Mouse (Mus musculus) spleen, adult 2 months (tissue): ENCODE results near the gene Eef2. TPM values are rescaled to one million over a fixed set of nuclear protein-coding genes. Genes with fewer than 3 reads are reported as not detected.

Source experiments
- DNase-seq, 2 experiments: peaks; one replicate each; pipeline versions ENCODE4 v3.0.0 to v3.0.0-alpha.2; 2012 to 2021; ENCODE audit warnings: low spot score in 2 of 2, low read depth in 1 of 2
- H3K27ac ChIP-seq: fragments of 200-500 bp; 2 replicates; pipeline ENCODE4 v1.5.1; 2012; ENCODE audit warnings: low read length, inconsistent platforms; ENCODE audit not compliant: insufficient read depth
- H3K27me3 ChIP-seq: fragments of 200-500 bp; 2 replicates; pipeline ENCODE4 v1.6.1; 2012; ENCODE audit warnings: mild to moderate bottlenecking, moderate library complexity, low read length, inconsistent platforms; ENCODE audit not compliant: control insufficient read depth, insufficient read depth
- H3K36me3 ChIP-seq: fragments of 200-500 bp; 2 replicates; pipeline ENCODE4 v1.6.1; 2012; ENCODE audit warnings: mild to moderate bottlenecking, low read length, inconsistent platforms; ENCODE audit not compliant: control insufficient read depth, insufficient read depth
- H3K4me1 ChIP-seq: fragments of 200-500 bp; 2 replicates; pipeline ENCODE4 v1.6.1; 2011; ENCODE audit warnings: inconsistent platforms; ENCODE audit not compliant: control insufficient read depth, insufficient read depth, insufficient read length
- H3K4me3 ChIP-seq: fragments of 200-500 bp; 2 replicates; pipeline ENCODE4 v1.5.1; 2011; ENCODE audit warnings: mild to moderate bottlenecking, inconsistent platforms; ENCODE audit not compliant: insufficient read depth, insufficient read length; ENCODE audit errors: extremely low read depth
- CTCF ChIP-seq: fragments of 200-500 bp; IDR thresholded peaks from 2 replicates; pipeline ENCODE4 v1.5.1; 2011; ENCODE audit warnings: mild to moderate bottlenecking, inconsistent platforms; ENCODE audit not compliant: insufficient read depth, insufficient read length, insufficient replicate concordance; ENCODE audit errors: extremely low read depth
- POLR2A ChIP-seq: fragments of 200-500 bp; IDR thresholded peaks from 2 replicates; pipeline ENCODE4 v1.6.1; 2011; ENCODE audit warnings: low read depth, low read length, inconsistent platforms
- WGBS: fragments of 180-500 bp; shearing (Covaris S2); methylation state at CpG from one replicate; pipeline ENCODE4 v1.1.7; 2018; 5-methylcytosine and 5-hydroxymethylcytosine counted together
- polyA plus RNA-seq: library from polyadenylated mRNA; depleted of rRNA; stranded (reverse); fragments of >200 nt; gene quantifications from 2 replicates; pipeline ENCODE4 v1.2.3, GENCODE M21; 2012

Eef2 gene
- polyA plus RNA-seq, 1 experiment: 1,457 TPM

DNA sequence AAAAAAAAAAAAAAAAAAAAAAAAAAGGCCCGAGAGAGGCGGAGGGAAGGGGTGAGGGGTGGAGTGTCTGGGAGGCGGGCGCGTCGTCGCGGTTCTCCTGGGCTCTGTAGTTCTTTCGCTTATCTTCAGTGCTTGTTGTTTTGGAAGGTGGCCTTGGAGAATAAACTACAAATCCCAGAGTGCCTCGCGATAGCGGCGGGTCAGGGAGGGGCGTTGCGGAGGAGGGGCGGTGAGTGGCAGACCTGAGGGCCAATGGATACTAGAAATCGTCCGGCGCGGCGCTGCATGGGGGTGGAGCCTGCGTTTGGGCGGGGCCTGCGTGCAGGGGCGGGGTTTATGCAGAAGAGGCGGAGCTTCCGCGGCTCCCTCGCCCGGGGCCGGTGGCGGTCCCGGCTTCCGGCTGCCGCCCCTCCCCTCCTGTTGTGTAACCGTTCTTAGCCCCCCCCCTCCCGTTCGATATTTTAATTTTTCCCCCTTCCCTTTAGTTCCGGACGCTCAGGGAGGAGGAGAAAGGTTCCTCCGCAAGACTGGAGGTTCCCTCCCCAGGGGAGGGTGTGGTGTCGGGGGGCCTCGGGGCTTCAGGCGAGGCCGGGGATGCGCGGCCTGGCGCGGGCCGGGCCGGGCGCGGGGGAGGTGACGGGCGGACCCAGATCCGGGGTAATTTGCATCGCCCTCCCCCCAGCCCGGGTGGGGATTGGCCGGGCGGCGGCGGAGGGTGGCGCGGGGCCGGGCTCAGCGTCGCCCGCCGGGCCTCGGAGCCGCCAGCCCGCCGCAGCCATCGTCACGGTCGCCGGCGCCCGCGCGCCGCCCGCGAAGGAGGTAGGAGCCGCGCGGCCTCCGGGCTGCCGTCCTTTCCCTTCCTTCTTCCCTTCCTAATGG, 38.9 kb upstream of the Eef2 start:
- DNase-seq: peak; percentile 98
- H3K36me3 ChIP-seq: no peaks in the 10 kb centered on the region
- 1% methylated on average over 72 of the region's 89 CpGs for whole genome bisulfite sequencing
- peak overlapping the region; percentile 83 for H3K4me3 ChIP-seq
- peak overlapping the region; percentile 95 for H3K27ac ChIP-seq
- no peaks in the 10 kb centered on the region for H3K27me3 ChIP-seq
- no peak for TF ChIP-seq CTCF
- TF ChIP-seq POLR2A: no peak
- peaks cover 42% of the 10 kb centered on the region for H3K4me1 ChIP-seq

DNA sequence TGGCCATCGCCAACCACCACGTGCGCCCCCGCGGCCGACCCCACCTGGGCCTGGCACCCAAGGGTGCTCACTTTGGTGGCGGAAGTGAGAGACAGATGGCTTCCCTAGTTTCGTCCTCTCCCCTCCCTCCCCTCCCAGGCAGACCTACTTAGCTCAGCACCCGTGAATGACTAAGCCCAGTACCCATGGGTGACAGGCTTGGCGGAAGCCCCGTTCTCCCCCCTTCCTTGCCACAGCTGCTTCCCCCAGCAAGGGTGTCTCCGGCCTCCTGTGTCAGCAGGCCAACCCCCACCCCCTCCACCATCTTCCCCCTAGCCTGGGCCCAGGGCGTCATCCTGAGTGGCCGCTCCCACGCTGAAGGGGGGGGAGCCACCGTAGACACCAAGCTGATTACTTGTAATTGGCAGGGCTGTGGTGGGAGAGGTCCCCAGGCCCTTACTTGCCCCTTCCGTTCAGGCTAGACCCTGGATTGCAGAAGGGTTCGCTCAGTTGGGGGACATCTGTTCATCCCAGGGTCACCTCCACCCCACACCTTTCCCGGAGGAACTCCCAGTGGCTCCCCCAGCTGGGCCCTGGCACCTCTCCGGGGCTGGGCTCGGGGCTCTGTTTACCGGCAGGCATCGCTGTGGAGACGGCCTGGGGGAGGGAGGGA, 38.2 kb upstream of the Eef2 start:
- H3K27ac ChIP-seq: peak overlapping the region; percentile 95
- peak; percentile 65 to 72 for DNase-seq
- WGBS: 1% methylated on average over 23 of the region's 24 CpGs
- H3K27me3 ChIP-seq: no peaks in the 10 kb centered on the region
- peaks cover 42% of the 10 kb centered on the region for H3K4me1 ChIP-seq
- H3K4me3 ChIP-seq: peak overlapping the region; percentile 83
- H3K36me3 ChIP-seq: no peaks in the 10 kb centered on the region; the same call in 1 of the 2 replicates
- no peak for TF ChIP-seq CTCF
- no peak for TF ChIP-seq POLR2A

DNA sequence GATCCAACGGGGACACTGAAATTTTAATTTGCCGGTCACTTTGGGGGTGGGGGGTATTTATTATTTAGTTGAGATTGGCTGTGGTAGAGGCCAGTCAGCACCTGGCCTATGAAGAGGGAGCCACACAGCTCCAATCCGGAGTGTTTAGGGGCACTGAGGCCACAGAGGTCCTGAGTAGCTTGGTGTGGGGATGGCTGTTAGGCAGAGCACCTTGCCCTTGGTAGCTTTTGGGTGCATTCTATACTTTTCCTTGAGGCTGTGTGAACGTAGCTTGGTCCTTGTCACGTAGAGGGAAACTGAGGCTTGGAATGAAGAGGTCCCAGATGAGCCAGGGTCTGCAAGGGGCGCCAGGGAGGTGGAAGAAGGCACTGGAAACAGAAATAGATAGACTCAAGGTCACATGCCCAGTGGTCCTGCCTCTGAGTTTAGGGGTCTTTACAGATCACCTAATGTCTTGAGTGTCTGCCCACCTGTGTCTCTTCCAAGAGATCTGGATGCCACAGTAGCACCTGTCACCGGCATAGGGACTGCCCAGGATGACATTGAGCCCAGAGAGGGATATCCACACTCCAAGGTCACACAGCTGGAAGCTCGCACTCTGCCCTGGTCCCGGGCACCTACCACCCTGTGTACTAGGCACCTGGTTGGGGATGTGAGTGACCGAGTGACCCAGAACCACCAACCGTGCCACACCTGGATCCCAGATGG, 37.5 kb upstream of the Eef2 start:
- DNase-seq: no peak
- peaks cover 40% of the 10 kb centered on the region for H3K4me1 ChIP-seq
- 49% methylated on average over 11 of the region's 11 CpGs for WGBS
- H3K27me3 ChIP-seq: no peaks in the 10 kb centered on the region
- peaks cover 4% of the 10 kb centered on the region for H3K36me3 ChIP-seq
- TF ChIP-seq POLR2A: no peak
- no peak for TF ChIP-seq CTCF
- peak overlapping the region; percentile 34; the same call in 1 of the 2 replicates for H3K27ac ChIP-seq
- peak overlapping the region; percentile 83 for H3K4me3 ChIP-seq

DNA sequence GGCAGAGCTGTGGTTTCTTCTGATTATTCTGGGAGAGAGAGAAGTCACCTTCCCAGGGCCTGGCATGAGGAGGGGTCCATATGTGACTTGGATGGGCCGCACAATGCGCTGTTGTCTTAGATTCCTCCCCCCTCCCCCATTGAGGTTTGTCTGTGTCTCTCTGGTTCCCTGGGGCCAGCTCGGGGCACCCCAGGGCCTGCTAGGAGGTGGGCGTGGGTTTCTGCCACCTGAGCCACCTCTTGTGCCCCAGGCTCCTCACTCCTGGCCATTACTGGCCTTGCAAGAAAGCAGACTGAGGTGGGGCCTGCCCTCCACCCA, 36.9 kb upstream of the Eef2 start:
- TF ChIP-seq CTCF: no peak
- no peak for TF ChIP-seq POLR2A
- peaks cover 9% of the 10 kb centered on the region for H3K36me3 ChIP-seq
- peaks cover 37% of the 10 kb centered on the region for H3K4me1 ChIP-seq
- WGBS: 59% methylated on average over 4 of the region's 4 CpGs
- DNase-seq: no peak
- H3K27ac ChIP-seq: peak overlapping the region; percentile 34; the same call in 1 of the 2 replicates
- H3K27me3 ChIP-seq: no peaks in the 10 kb centered on the region
- no peak overlapping the region for H3K4me3 ChIP-seq

- Histone ChIP-seq H3K4me1 (peaks cover 34% of the 10 kb centered on the region), H3K27ac (peak overlapping the region; percentile 14; the same call in 1 of the 2 replicates), H3K27me3 (no peaks in the 10 kb centered on the region), H3K36me3 (peaks cover 15% of the 10 kb centered on the region), H3K4me3 (peak overlapping the region; percentile 18; the same call in 1 of the 2 replicates)
- 37% methylated on average over 8 of the region's 8 CpGs for WGBS
- TF ChIP-seq POLR2A (no peak), CTCF (no peak)
- DNase-seq: no peak
These were observed 36.4 kb upstream of the Eef2 start for GRCm38 (mm10) chr10:81140005-81140404.

DNA sequence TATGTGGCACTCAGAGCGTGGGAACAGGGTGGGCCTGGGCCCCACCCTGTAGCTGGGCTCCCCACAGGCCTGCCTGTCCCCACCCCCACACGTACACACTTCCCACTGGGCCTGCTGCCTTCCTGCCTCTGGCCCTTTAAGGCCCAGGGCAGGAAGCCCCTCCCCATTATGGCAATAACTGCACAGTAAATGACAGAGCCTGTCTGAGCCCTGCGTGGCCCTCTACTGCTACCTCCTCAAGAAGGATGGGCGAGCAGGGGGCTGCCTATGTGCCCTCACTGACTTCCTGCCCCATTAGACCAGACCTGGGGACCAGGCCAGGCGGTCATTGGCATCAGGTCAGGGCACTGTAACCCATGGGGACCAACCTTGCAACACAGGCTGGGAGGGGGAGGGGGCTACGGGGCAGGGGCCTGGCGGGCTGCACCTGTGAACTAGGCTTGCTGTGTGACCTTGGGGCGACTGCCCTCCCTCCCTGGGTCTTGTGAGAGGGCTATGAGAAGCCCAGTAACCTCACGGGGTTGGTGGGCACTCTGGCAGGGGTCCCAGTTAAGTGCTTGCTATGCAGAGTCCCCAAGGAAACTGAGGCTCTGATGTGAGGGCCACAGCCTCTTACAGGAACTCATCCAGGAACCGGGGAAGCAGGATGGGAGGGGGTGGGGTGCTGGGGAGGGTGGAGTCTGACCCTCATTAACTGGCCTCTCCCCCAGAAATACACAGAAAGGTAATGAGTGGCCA, 35.5 kb upstream of the Eef2 start:
- Histone ChIP-seq H3K4me1 (peaks cover 31% of the 10 kb centered on the region; the same call in 1 of the 2 replicates), H3K27me3 (no peaks in the 10 kb centered on the region), H3K36me3 (peaks cover 23% of the 10 kb centered on the region), H3K27ac (0 out of 2 replicates have a peak overlapping the region, but pooled peaks have one; percentile 21), H3K4me3 (peak overlapping the region; percentile 32; the same call in 1 of the 2 replicates)
- WGBS: 38% methylated on average over 10 of the region's 10 CpGs
- no peak for TF ChIP-seq CTCF
- no peak for TF ChIP-seq POLR2A
- DNase-seq: no peak
